Mouse (Mus musculus): ENCODE data around the gene Cct8l1. TPM values are rescaled to one million over a fixed set of nuclear protein-coding genes. Genes with fewer than 3 reads are reported as not detected.

Cct8l1 gene
- polyA plus RNA-seq, 1 experiment, result not detected

- Histone ChIP-seq H3ac (ENCODE audit: control insufficient read depth, insufficient read length) (no peak overlapping the region), H3K4me3 (no peak overlapping the region), H3K36me3 (ENCODE audit: control insufficient read depth, insufficient read depth) (no peaks in the 10 kb centered on the region), H3K79me2 (ENCODE audit: control insufficient read depth, insufficient read depth) (no peaks in the 10 kb centered on the region), H3K4me2 (ENCODE audit: low read depth) (no peak overlapping the region), H3K27me3 (ENCODE audit: control insufficient read depth, insufficient read depth, insufficient read length) (no peaks in the 10 kb centered on the region)
- TF ChIP-seq E2F4 (IDR thresholded peaks at IDR 0.05; ENCODE audit: insufficient read depth), result no peak
Observed at GRCm38 (mm10) chr5:25527971-25528370, 12.1 kb downstream of the Cct8l1 start.

GRCm38 (mm10) chr5:25528851-25529528, 13.1 kb downstream of the Cct8l1 start:
- TF ChIP-seq MYOD1 (IDR thresholded peaks at IDR 0.05; ENCODE audit: control insufficient read depth in 1 of 3, insufficient read length in 2 of 3, low read depth in 2 of 3) (no peak), POLR2AphosphoS2 (IDR thresholded peaks at IDR 0.05; ENCODE audit: insufficient read length, low read depth) (peak; percentile 74)
- H3ac ChIP-seq (ENCODE audit: control insufficient read depth, insufficient read length), result peak overlapping the region; percentile 32
- H3K4me3 ChIP-seq, result peak overlapping the region; percentile 36
- peak overlapping the region; percentile 62 for H3K4me2 ChIP-seq (ENCODE audit: low read depth)
- H3K79me2 ChIP-seq (ENCODE audit: control insufficient read depth, insufficient read depth), result no peaks in the 10 kb centered on the region
- H3K27me3 ChIP-seq (ENCODE audit: control insufficient read depth, insufficient read depth, insufficient read length), result no peaks in the 10 kb centered on the region
- no peaks in the 10 kb centered on the region for H3K36me3 ChIP-seq (ENCODE audit: control insufficient read depth, insufficient read depth)

GRCm38 (mm10) chr5:25529529-25530421, 13.9 kb downstream of the Cct8l1 start:
- Histone ChIP-seq H3K4me3 (peak overlapping the region; percentile 36), H3K79me2 (ENCODE audit: control insufficient read depth, insufficient read depth) (no peaks in the 10 kb centered on the region), H3ac (ENCODE audit: control insufficient read depth, insufficient read length) (peak overlapping the region; percentile 32), H3K36me3 (ENCODE audit: control insufficient read depth, insufficient read depth) (no peaks in the 10 kb centered on the region), H3K27me3 (ENCODE audit: control insufficient read depth, insufficient read depth, insufficient read length) (no peaks in the 10 kb centered on the region), H3K4me2 (ENCODE audit: low read depth) (peak overlapping the region; percentile 85)
- TF ChIP-seq CEBPB (IDR thresholded peaks at IDR 0.05; ENCODE audit: insufficient read depth, poor library complexity, severe bottlenecking) (no peak), POLR2A (IDR thresholded peaks at IDR 0.05; ENCODE audit: insufficient read length, low read depth) (peak; percentile 63), REST (IDR thresholded peaks at IDR 0.05; ENCODE audit: insufficient read depth, insufficient read length) (no peak), MYOG (IDR thresholded peaks at IDR 0.05; ENCODE audit: control insufficient read depth in 1 of 3, insufficient read depth in 1 of 3, insufficient read length in 2 of 3, low read depth in 2 of 3) (peak in 1 of 3 experiments; percentile 58), E2F4 (IDR thresholded peaks at IDR 0.05; ENCODE audit: insufficient read depth) (no peak), POLR2AphosphoS2 (IDR thresholded peaks at IDR 0.05; ENCODE audit: insufficient read length, low read depth) (peak; percentile 34), TCF3 (IDR thresholded peaks at IDR 0.05; ENCODE audit: insufficient read length, low read depth) (no peak), MAX (IDR thresholded peaks at IDR 0.05; ENCODE audit: low read depth) (no peak), USF1 (IDR thresholded peaks at IDR 0.05; ENCODE audit: low read depth) (no peak), TCF12 (IDR thresholded peaks at IDR 0.05; ENCODE audit: insufficient read depth, poor library complexity, severe bottlenecking) (no peak), SRF (IDR thresholded peaks at IDR 0.05; ENCODE audit: control insufficient read depth, insufficient read length, low read depth) (peak; percentile 16), MYOD1 (IDR thresholded peaks at IDR 0.05; ENCODE audit: control insufficient read depth in 1 of 3, insufficient read length in 2 of 3, low read depth in 2 of 3) (peak in 2 of 3 experiments; percentile 45 to 77)

- H3K27me3 ChIP-seq (ENCODE audit: control insufficient read depth, insufficient read depth, insufficient read length), result no peaks in the 10 kb centered on the region
- peak overlapping the region; percentile 32 for H3ac ChIP-seq (ENCODE audit: control insufficient read depth, insufficient read length)
- peak overlapping the region; percentile 36 for H3K4me3 ChIP-seq
- H3K4me2 ChIP-seq (ENCODE audit: low read depth), result peak overlapping the region; percentile 85
- no peak for TF ChIP-seq POLR2A (IDR thresholded peaks at IDR 0.05; ENCODE audit: insufficient read length, low read depth)
- TF ChIP-seq TCF3 (IDR thresholded peaks at IDR 0.05; ENCODE audit: insufficient read length, low read depth), result no peak
- no peak for TF ChIP-seq CEBPB (IDR thresholded peaks at IDR 0.05; ENCODE audit: insufficient read depth, poor library complexity, severe bottlenecking)
- TF ChIP-seq E2F4 (IDR thresholded peaks at IDR 0.05; ENCODE audit: insufficient read depth), result no peak
- no peaks in the 10 kb centered on the region for H3K36me3 ChIP-seq (ENCODE audit: control insufficient read depth, insufficient read depth)
- H3K79me2 ChIP-seq (ENCODE audit: control insufficient read depth, insufficient read depth), result no peaks in the 10 kb centered on the region
Observed at GRCm38 (mm10) chr5:25530629-25531028, 14.8 kb downstream of the Cct8l1 start.

- no peaks in the 10 kb centered on the region for H3K27me3 ChIP-seq (ENCODE audit: control insufficient read depth, insufficient read depth, insufficient read length)
- no peaks in the 10 kb centered on the region for H3K36me3 ChIP-seq (ENCODE audit: control insufficient read depth, insufficient read depth)
- TF ChIP-seq MYOD1 (IDR thresholded peaks at IDR 0.05; ENCODE audit: control insufficient read depth in 1 of 3, insufficient read length in 2 of 3, low read depth in 2 of 3), result peak in 1 of 3 experiments; percentile 37
- no peak for TF ChIP-seq TCF12 (IDR thresholded peaks at IDR 0.05; ENCODE audit: insufficient read depth, poor library complexity, severe bottlenecking)
- no peak overlapping the region for H3K4me3 ChIP-seq
- no peak overlapping the region for H3ac ChIP-seq (ENCODE audit: control insufficient read depth, insufficient read length)
- no peak overlapping the region for H3K4me2 ChIP-seq (ENCODE audit: low read depth)
- no peaks in the 10 kb centered on the region for H3K79me2 ChIP-seq (ENCODE audit: control insufficient read depth, insufficient read depth)
Observed at GRCm38 (mm10) chr5:25532256-25533147, 16.6 kb downstream of the Cct8l1 start.
